Mouse (Mus musculus): ENCODE measurements around the gene 5730480H06Rik. TPM values are rescaled to one million over a fixed set of nuclear protein-coding genes. Genes with fewer than 3 reads are reported as not detected.

5730480H06Rik gene
- total and polyA plus RNA-seq, 2 experiments: 2.8 to 10.2 TPM

DNA sequence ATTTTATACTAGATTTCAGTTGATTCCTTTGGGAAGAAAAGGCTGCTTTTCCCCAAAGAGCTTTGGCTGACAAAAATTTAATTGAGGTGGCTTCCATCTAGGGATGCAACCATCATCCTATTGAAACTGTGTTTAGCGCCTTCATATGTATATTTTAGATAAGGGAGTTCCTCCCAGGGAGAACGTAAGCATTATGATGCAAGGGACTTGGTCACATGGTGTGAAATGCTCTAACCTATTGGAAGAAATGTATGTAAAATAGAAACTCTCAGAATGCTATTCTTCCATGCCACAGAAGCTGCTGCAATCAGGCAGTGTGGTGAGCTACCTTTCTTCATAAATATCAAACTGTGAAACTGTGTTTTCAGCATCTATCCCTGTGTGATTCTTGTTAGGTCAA, 3.1 kb downstream of the 5730480H06Rik start:
- Histone ChIP-seq H3K36me3 (ENCODE audit: control insufficient read depth, insufficient read depth, low read length) (no peaks in the 10 kb centered on the region), H3K27me3 (ENCODE audit: control insufficient read depth, insufficient read depth, low read length) (no peaks in the 10 kb centered on the region), H3K4me3 (ENCODE audit: insufficient read depth, low read depth, low read length) (no peak overlapping the region), H3K27ac (replicated peaks; ENCODE audit: insufficient read depth, low read depth, low read length) (no peak overlapping the region), H3K79me2 (ENCODE audit: control insufficient read depth, insufficient read depth, low read length) (no peaks in the 10 kb centered on the region), H3K9ac (ENCODE audit: low read depth, low read length) (no peak overlapping the region), H3K4me1 (ENCODE audit: control insufficient read depth, insufficient read depth, low read length) (peaks cover 3% of the 10 kb centered on the region)
- no peak for DNase-seq (ENCODE audit: extremely low read depth, low read depth, low spot score)
- no peak for TF ChIP-seq POLR2A (IDR thresholded peaks at IDR 0.05; ENCODE audit: extremely low read depth, insufficient read depth, low read length)
- TF ChIP-seq CTCF (IDR thresholded peaks at IDR 0.05; ENCODE audit: low read depth, low read length): no peak
- 78% methylated on average over 2 of the region's 2 CpGs for WGBS

DNA sequence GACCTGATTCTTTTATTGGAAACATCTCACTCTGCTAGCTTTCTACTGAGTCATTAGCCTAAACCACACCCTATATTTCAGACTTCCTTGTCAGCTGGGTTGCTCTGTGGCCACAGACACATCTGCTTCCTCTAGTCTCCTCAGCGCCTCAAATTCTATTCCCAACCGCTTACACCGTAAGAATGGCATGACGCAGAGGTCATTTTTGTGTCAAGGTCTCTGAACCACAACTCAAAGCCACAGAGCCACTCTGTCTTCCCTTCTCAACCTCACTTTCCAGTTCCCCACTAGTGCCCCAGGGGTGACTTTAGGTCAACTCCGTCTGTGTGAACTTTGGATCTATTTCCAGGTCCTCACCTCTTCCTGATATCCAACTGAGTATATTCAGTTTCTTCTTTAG, 3.7 kb downstream of the 5730480H06Rik start:
- DNase-seq (ENCODE audit: extremely low read depth, low read depth, low spot score): peak; percentile 53
- 54% methylated on average over 5 of the region's 5 CpGs for WGBS

DNA sequence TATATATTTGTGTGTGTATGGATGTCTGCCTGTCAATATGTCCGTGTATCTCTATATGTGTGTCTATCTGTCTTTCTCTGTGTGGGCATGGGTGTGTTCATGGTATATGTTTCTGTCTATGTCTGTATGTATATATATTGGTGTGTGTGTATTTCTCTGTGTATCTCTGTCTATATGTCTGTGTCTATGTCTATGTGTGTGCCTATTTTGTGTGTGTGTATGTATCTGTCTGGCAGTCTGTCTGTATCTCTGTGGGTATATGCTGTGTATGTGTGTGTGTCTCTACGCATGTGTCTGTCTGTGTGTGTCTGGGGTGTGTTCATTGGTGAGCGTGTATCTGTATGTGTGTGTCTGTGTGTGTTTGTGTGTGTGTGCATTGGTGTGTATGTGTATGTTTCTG, 5.7 kb downstream of the 5730480H06Rik start:
- H3K27me3 ChIP-seq (ENCODE audit: control insufficient read depth, insufficient read depth, low read length): no peaks in the 10 kb centered on the region
- no peak for TF ChIP-seq POLR2A (IDR thresholded peaks at IDR 0.05; ENCODE audit: extremely low read depth, insufficient read depth, low read length)
- no peak for TF ChIP-seq CTCF (IDR thresholded peaks at IDR 0.05; ENCODE audit: low read depth, low read length)
- no peak for DNase-seq (ENCODE audit: extremely low read depth, low read depth, low spot score)
- H3K79me2 ChIP-seq (ENCODE audit: control insufficient read depth, insufficient read depth, low read length): no peaks in the 10 kb centered on the region
- H3K9ac ChIP-seq (ENCODE audit: low read depth, low read length): no peak overlapping the region
- H3K4me1 ChIP-seq (ENCODE audit: control insufficient read depth, insufficient read depth, low read length): peaks cover 3% of the 10 kb centered on the region
- no peaks in the 10 kb centered on the region for H3K36me3 ChIP-seq (ENCODE audit: control insufficient read depth, insufficient read depth, low read length)
- H3K4me3 ChIP-seq (ENCODE audit: insufficient read depth, low read depth, low read length): no peak overlapping the region
- WGBS: 90% methylated on average over 3 of the region's 3 CpGs
- H3K27ac ChIP-seq (replicated peaks; ENCODE audit: insufficient read depth, low read depth, low read length): no peak overlapping the region

More for the DNA sequence above, 3.7 kb downstream of the 5730480H06Rik start:
- Histone ChIP-seq H3K4me3 (ENCODE audit: insufficient read depth, low read depth, low read length) (no peak overlapping the region), H3K79me2 (ENCODE audit: control insufficient read depth, insufficient read depth, low read length) (no peaks in the 10 kb centered on the region), H3K36me3 (ENCODE audit: control insufficient read depth, insufficient read depth, low read length) (no peaks in the 10 kb centered on the region), H3K27me3 (ENCODE audit: control insufficient read depth, insufficient read depth, low read length) (no peaks in the 10 kb centered on the region), H3K27ac (replicated peaks; ENCODE audit: insufficient read depth, low read depth, low read length) (no peak overlapping the region), H3K9ac (ENCODE audit: low read depth, low read length) (no peak overlapping the region), H3K4me1 (ENCODE audit: control insufficient read depth, insufficient read depth, low read length) (peaks cover 3% of the 10 kb centered on the region)
- TF ChIP-seq CTCF (IDR thresholded peaks at IDR 0.05; ENCODE audit: low read depth, low read length) (no peak), POLR2A (IDR thresholded peaks at IDR 0.05; ENCODE audit: extremely low read depth, insufficient read depth, low read length) (no peak)

DNA sequence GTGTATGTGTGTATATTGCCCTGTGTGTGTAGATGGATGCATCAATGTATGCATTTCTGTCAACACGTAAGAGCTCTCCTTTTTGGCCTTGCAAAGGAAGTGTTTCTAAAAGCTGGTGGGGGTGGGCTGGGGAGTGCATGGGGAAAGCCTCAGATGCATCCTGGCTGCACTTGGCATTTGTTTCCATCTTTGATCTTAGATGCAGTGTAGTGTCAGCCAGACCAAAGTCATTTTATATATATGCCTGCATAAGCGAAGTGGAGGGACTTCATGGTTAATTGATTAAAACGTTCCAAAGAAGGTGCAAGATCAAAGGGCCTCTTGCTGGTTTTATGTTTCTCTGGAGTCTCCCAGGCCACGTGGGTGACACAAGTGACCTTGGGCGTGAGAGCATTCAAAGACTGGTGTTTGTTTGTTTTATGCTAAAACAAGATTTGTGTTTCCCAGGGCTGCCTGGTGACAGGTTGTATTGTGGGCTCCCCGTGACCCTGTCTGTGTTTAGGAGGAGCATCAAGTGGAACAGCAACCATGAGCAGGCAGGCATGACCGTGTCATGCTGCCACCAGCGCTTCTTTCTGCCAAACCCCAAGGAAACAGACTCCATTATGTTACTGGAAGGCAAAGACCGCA, 6.2 kb downstream of the 5730480H06Rik start:
- 53% methylated on average over 9 of the region's 9 CpGs for WGBS
- Histone ChIP-seq H3K4me1 (ENCODE audit: control insufficient read depth, insufficient read depth, low read length) (peaks cover 3% of the 10 kb centered on the region), H3K36me3 (ENCODE audit: control insufficient read depth, insufficient read depth, low read length) (no peaks in the 10 kb centered on the region), H3K27me3 (ENCODE audit: control insufficient read depth, insufficient read depth, low read length) (no peaks in the 10 kb centered on the region), H3K27ac (replicated peaks; ENCODE audit: insufficient read depth, low read depth, low read length) (no peak overlapping the region), H3K9ac (ENCODE audit: low read depth, low read length) (no peak overlapping the region), H3K4me3 (ENCODE audit: insufficient read depth, low read depth, low read length) (no peak overlapping the region), H3K79me2 (ENCODE audit: control insufficient read depth, insufficient read depth, low read length) (no peaks in the 10 kb centered on the region)
- DNase-seq (ENCODE audit: extremely low read depth, low read depth, low spot score): no peak
- TF ChIP-seq CTCF (IDR thresholded peaks at IDR 0.05; ENCODE audit: low read depth, low read length) (no peak), POLR2A (IDR thresholded peaks at IDR 0.05; ENCODE audit: extremely low read depth, insufficient read depth, low read length) (no peak)

DNA sequence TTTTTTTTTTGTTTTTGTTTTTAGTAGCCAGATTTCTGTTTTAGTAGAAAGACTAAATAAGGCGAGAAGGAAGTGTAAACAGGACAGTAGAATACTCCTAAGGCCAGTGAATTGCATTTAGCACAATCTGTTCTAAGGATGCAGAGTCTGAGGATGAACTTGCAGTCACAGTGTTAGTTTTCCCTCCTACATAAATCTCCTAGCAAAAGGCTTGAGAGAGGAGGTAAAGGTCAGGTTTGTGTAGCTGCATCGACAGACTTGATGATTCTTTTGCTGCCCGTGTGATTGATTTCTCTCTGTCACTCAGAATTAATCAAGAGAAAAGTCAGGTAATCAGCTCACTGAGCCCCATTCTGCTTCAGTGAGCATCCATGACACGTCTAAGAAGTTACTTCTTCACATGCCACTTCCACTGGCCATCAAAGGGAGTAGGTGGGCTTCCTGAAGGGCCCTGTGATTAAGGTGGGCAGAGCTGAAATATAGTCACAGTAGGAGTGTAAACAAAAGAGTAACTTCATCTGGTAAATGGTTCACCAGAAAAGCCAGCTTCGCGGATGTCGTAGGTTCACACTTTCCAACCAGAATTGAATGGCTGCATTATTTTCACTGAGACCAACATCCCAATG, 13.2 kb downstream of the 5730480H06Rik start:
- Histone ChIP-seq H3K27me3 (ENCODE audit: control insufficient read depth, insufficient read depth, low read length) (no peaks in the 10 kb centered on the region), H3K4me1 (ENCODE audit: control insufficient read depth, insufficient read depth, low read length) (no peaks in the 10 kb centered on the region), H3K4me3 (ENCODE audit: insufficient read depth, low read depth, low read length) (no peak overlapping the region), H3K27ac (replicated peaks; ENCODE audit: insufficient read depth, low read depth, low read length) (no peak overlapping the region), H3K9ac (ENCODE audit: low read depth, low read length) (no peak overlapping the region), H3K36me3 (ENCODE audit: control insufficient read depth, insufficient read depth, low read length) (no peaks in the 10 kb centered on the region), H3K79me2 (ENCODE audit: control insufficient read depth, insufficient read depth, low read length) (no peaks in the 10 kb centered on the region)
- WGBS: 29% methylated on average over 7 of the region's 7 CpGs
- no peak for DNase-seq (ENCODE audit: extremely low read depth, low read depth, low spot score)
- TF ChIP-seq POLR2A (IDR thresholded peaks at IDR 0.05; ENCODE audit: extremely low read depth, insufficient read depth, low read length) (no peak), CTCF (IDR thresholded peaks at IDR 0.05; ENCODE audit: low read depth, low read length) (no peak)
